Mouse (Mus musculus) testis, adult 2 months (tissue): ENCODE measurements around the gene Mas1.
A peak's percentile ranks its signal among the peaks of the same experiment; 100 is the strongest.

Experiments
- CTCF ChIP-seq: fragments of 200-500 bp; IDR thresholded peaks from 2 replicates; pipeline ENCODE4 v1.5.1; 2012; ENCODE audit warnings: low read depth, mild to moderate bottlenecking, inconsistent platforms, low read length, moderate library complexity; ENCODE audit not compliant: control insufficient read depth, insufficient read depth, insufficient replicate concordance
- POLR2A ChIP-seq: fragments of 200-500 bp; IDR thresholded peaks from 2 replicates; pipeline ENCODE4 v1.6.1; 2012; ENCODE audit warnings: low read depth, mild to moderate bottlenecking, inconsistent platforms, low read length, moderate library complexity; ENCODE audit not compliant: control insufficient read depth

DNA sequence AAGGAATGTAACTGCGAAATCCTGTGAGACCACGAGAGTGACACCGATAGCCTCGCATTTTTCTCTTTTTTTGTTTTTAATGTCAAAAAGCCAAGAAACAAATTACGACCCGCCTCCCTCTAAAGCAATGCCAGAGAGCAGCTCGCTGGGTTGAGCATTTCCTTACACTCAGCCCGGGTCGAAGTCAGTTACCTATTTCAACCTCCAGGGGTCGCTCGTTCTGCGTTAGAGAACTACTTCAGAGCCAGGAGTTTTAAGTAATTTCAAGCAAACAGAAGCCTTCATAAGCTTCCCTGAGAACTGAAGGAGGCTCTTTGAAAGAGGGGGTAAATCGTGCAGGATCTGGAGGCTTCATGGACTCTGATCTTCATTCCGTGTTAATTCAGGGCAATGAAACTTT, 12.2 kb upstream of the Mas1 start:
- TF ChIP-seq CTCF (peak; percentile 63; the same call in 1 of the 2 replicates), POLR2A (no peak)
